ENCODE assay signal across 24 mouse cellular contexts in genomic region chr11:119794020-119794419, GRCm38 (mm10).
DNase-seq lines count a peak whose midpoint lies in the region; ATAC-seq and TF ChIP-seq lines count a peak whose summit lies in the region.
"Had no signal": no experiment of that assay in that cellular context is flagged by ENCODE, and none has a peak within 500 bp of the region (broad histone marks: within the 10 kb centered on the region; RNA-seq: fewer than 3 reads in every experiment).

No protein-coding gene starts in this region.

- no peak overlapping the region for H3K4me3 ChIP-seq in hindbrain, embryonic 13.5 days
- no peak overlapping the region for H3K4me3 ChIP-seq in hindbrain, postnatal 0 days (ENCODE audit: low read length)
- H3K4me3 ChIP-seq in left cerebral cortex, adult 2 months, result no peak overlapping the region
- H3K4me3 ChIP-seq: embryonic facial prominence, embryonic 12.5 days; erythroblast, embryonic 14.5 days; heart, embryonic 13.5 days; intestine, embryonic 15.5 days; liver, embryonic 13.5 days had no signal

- no peak overlapping the region for H3K4me2 ChIP-seq in hindbrain, embryonic 13.5 days
- H3K4me2 ChIP-seq in hindbrain, postnatal 0 days (ENCODE audit: low read depth, low read length), result no peak overlapping the region
- H3K4me2 ChIP-seq: embryonic facial prominence, embryonic 12.5 days; heart, embryonic 13.5 days; hindbrain, embryonic 14.5 days; intestine, embryonic 15.5 days; liver, embryonic 13.5 days; lung, embryonic 14.5 days had no signal

- no peak for ATAC-seq in hindbrain, embryonic 13.5 days (ENCODE audit: low FRiP score)
- no peak for ATAC-seq in hindbrain, postnatal 0 days
- ATAC-seq: activated CD4-positive, CD25-positive, alpha-beta regulatory T cell, adult 4 months; forebrain, embryonic 14.5 days; intestine, embryonic 15.5 days had no signal

- WGBS in hindbrain, embryonic 13.5 days, result 96% methylated on average over 1 of the region's 1 CpGs
- WGBS in hindbrain, postnatal 0 days, result 100% methylated on average over 1 of the region's 1 CpGs

- H3K9me3 ChIP-seq in hindbrain, embryonic 13.5 days, result no peaks in the 10 kb centered on the region
- no peaks in the 10 kb centered on the region for H3K9me3 ChIP-seq in hindbrain, postnatal 0 days (ENCODE audit: low read length)
- H3K9me3 ChIP-seq: embryonic facial prominence, embryonic 12.5 days; G1E; heart, embryonic 13.5 days; intestine, embryonic 15.5 days; liver, embryonic 13.5 days had no signal

- no peaks in the 10 kb centered on the region for H3K36me3 ChIP-seq in hindbrain, embryonic 13.5 days
- no peaks in the 10 kb centered on the region for H3K36me3 ChIP-seq in hindbrain, postnatal 0 days (ENCODE audit: insufficient read depth, low read length)
- H3K36me3 ChIP-seq: embryonic facial prominence, embryonic 12.5 days; intestine, embryonic 15.5 days had no signal

- intact Hi-C loops in left cerebral cortex, adult 2 months (cut with DNase I), result loop anchor here (2.0 kb wide), 1 partner anchor 65 kb away; no protein-coding TSS in a partner anchor

- no peak for DNase-seq in hindbrain, postnatal 0 days (ENCODE audit: low spot score)
- DNase-seq in left cerebral cortex, adult 2 months (ENCODE audit: extremely low spot score in 1 of 2, low spot score in 2 of 2), result no peak
- DNase-seq in left cerebral cortex, adult 11 months (ENCODE audit: low spot score), result no peak
- DNase-seq in adipocyte (ENCODE audit: low spot score), result peak; percentile 70
- DNase-seq in kidney, postnatal 36 days, result peak; percentile 40 to 48
- DNase-seq in frontal cortex, postnatal 36 days (ENCODE audit: low spot score in 2 of 2), result no peak
- DNase-seq: adrenal gland, postnatal 14 days; cerebellum, adult 2 months; gastrocnemius, postnatal 14 days; heart, adult 18-20 months; liver, embryonic 13.5 days; lung, postnatal 36 days; right cerebral cortex, postnatal 4 days; thymus, postnatal 25 days had no signal

- no peak for TF ChIP-seq CTCF in hindbrain, postnatal 0 days (IDR thresholded peaks at IDR 0.05; ENCODE audit: low read depth)
- no peak for TF ChIP-seq CTCF in left cerebral cortex, adult 2 months (IDR thresholded peaks at IDR 0.05)

- no peaks in the 10 kb centered on the region for H3K27me3 ChIP-seq in hindbrain, embryonic 13.5 days
- no peaks in the 10 kb centered on the region for H3K27me3 ChIP-seq in hindbrain, postnatal 0 days (ENCODE audit: insufficient read depth, low read length)
- H3K27me3 ChIP-seq: embryonic facial prominence, embryonic 12.5 days; heart, embryonic 13.5 days; intestine, embryonic 15.5 days; liver, embryonic 13.5 days had no signal

- 0 out of 2 replicates have a peak overlapping the region, but pooled peaks have one; percentile 19 for H3K27ac ChIP-seq in hindbrain, embryonic 13.5 days
- no peak overlapping the region for H3K27ac ChIP-seq in hindbrain, postnatal 0 days
- H3K27ac ChIP-seq in left cerebral cortex, adult 2 months, result peak overlapping the region; percentile 76
- H3K27ac ChIP-seq: embryonic facial prominence, embryonic 12.5 days; heart, embryonic 13.5 days; hindbrain, embryonic 14.5 days; intestine, embryonic 15.5 days; liver, embryonic 13.5 days had no signal

- no peak overlapping the region for H3K9ac ChIP-seq in hindbrain, embryonic 13.5 days
- no peak overlapping the region for H3K9ac ChIP-seq in hindbrain, postnatal 0 days (replicated peaks; ENCODE audit: low read length)
- H3K9ac ChIP-seq: embryonic facial prominence, embryonic 12.5 days; heart, embryonic 13.5 days; hindbrain, embryonic 14.5 days; intestine, embryonic 15.5 days; liver, embryonic 13.5 days had no signal

- peaks cover 55% of the 10 kb centered on the region for H3K4me1 ChIP-seq in hindbrain, embryonic 13.5 days (replicated peaks)
- peaks cover 19% of the 10 kb centered on the region for H3K4me1 ChIP-seq in hindbrain, postnatal 0 days (ENCODE audit: insufficient read depth, low read length)
- H3K4me1 ChIP-seq: liver, embryonic 13.5 days had no signal

Comparison
In these comparisons a context has a peak if more than half of its experiments do, and no peak if none do; other contexts are left out.
1. DNase-seq: peak in adipocyte (single experiment) and kidney, postnatal 36 days (2 of 2); none in hindbrain, postnatal 0 days (single experiment), left cerebral cortex, adult 2 months (0 of 2), left cerebral cortex, adult 11 months (single experiment) and frontal cortex, postnatal 36 days (0 of 2).